Comparison of ENCODE assay signal across 9 mouse cellular contexts in the genomic region with DNA sequence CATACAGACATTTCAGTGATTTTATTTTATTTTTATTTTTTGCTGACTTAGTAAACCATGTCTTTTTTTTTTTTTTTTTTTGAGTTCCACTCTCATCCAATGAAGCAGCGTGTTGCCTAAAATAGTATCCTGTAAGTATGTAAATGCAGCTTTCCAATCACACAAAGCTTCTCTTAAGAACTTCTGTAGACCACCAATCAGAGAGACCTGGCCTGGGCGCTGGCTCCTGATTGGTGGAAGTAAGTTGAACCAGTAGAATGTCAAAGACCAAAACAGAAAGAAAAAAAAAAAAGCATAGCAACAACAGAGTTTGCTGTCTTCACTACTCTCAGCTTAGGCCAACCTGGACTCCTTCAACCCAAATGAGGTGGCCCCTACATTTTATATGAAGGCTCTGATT. TPM values are rescaled to one million over a fixed set of nuclear protein-coding genes. Genes with fewer than 3 reads are reported as not detected.
DNase-seq lines count a peak whose midpoint lies in the region; ATAC-seq lines count a peak whose summit lies in the region.
"Had no signal": no experiment of that assay in that cellular context is flagged by ENCODE, and none has a peak within 500 bp of the region (broad histone marks: within the 10 kb centered on the region; RNA-seq: fewer than 3 reads in every experiment).

No protein-coding gene starts in this region.

- peaks cover 20% of the 10 kb centered on the region for H3K4me1 ChIP-seq in heart, embryonic 10.5 days
- H3K4me1 ChIP-seq in embryonic facial prominence, embryonic 10.5 days, result peaks cover 13% of the 10 kb centered on the region
- H3K4me1 ChIP-seq in intestine, embryonic 14.5 days (replicated peaks; ENCODE audit: control insufficient read depth, insufficient read depth, low read length), result peaks cover 8% of the 10 kb centered on the region; the same call in 1 of the 2 replicates
- H3K4me1 ChIP-seq in midbrain, embryonic 11.5 days (ENCODE audit: control insufficient read depth, insufficient read depth, low read length), result peaks cover 7% of the 10 kb centered on the region; the same call in 1 of the 2 replicates

- H3K9ac ChIP-seq in intestine, embryonic 14.5 days (ENCODE audit: low read length), result no peak overlapping the region
- no peak overlapping the region for H3K9ac ChIP-seq in midbrain, embryonic 11.5 days (ENCODE audit: low read length)

- no peaks in the 10 kb centered on the region for H3K27me3 ChIP-seq in heart, embryonic 10.5 days (ENCODE audit: insufficient read depth, poor library complexity, severe bottlenecking)
- no peaks in the 10 kb centered on the region for H3K27me3 ChIP-seq in embryonic facial prominence, embryonic 10.5 days (replicated peaks; ENCODE audit: low read depth, poor library complexity, severe bottlenecking)
- no peaks in the 10 kb centered on the region for H3K27me3 ChIP-seq in intestine, embryonic 14.5 days (replicated peaks; ENCODE audit: control insufficient read depth, insufficient read depth, low read length)
- H3K27me3 ChIP-seq in midbrain, embryonic 11.5 days (ENCODE audit: control insufficient read depth, insufficient read depth, low read length), result no peaks in the 10 kb centered on the region
- H3K27me3 ChIP-seq: CH12.LX had no signal

- no peak for ATAC-seq in intestine, embryonic 14.5 days (replicated peaks; ENCODE audit: low FRiP score, low TSS enrichment, low read depth)
- ATAC-seq in midbrain, embryonic 11.5 days (ENCODE audit: low FRiP score), result peak; percentile 46; the same call in 1 of the 2 replicates

- peak overlapping the region; percentile 32 for H3K4me2 ChIP-seq in intestine, embryonic 14.5 days (ENCODE audit: low read length)
- peak overlapping the region; percentile 34 for H3K4me2 ChIP-seq in midbrain, embryonic 11.5 days

- intact Hi-C loops in gastrocnemius, postnatal 36 days (cut with DNase I), result no loop called here

- 39% methylated on average over 2 of the region's 2 CpGs for WGBS in heart, embryonic 10.5 days
- WGBS in embryonic facial prominence, embryonic 10.5 days, result 45% methylated on average over 2 of the region's 2 CpGs
- WGBS in intestine, embryonic 14.5 days, result 65% methylated on average over 2 of the region's 2 CpGs
- WGBS in midbrain, embryonic 11.5 days, result 48% methylated on average over 2 of the region's 2 CpGs

- H3K36me3 ChIP-seq in heart, embryonic 10.5 days, result no peaks in the 10 kb centered on the region
- H3K36me3 ChIP-seq in embryonic facial prominence, embryonic 10.5 days (replicated peaks), result no peaks in the 10 kb centered on the region
- no peaks in the 10 kb centered on the region for H3K36me3 ChIP-seq in intestine, embryonic 14.5 days (ENCODE audit: control insufficient read depth, insufficient read depth, low read length)
- H3K36me3 ChIP-seq in midbrain, embryonic 11.5 days (ENCODE audit: control insufficient read depth, insufficient read depth, low read length), result no peaks in the 10 kb centered on the region

- H3K27ac ChIP-seq in heart, embryonic 10.5 days, result peak overlapping the region; percentile 74
- H3K27ac ChIP-seq in embryonic facial prominence, embryonic 10.5 days (replicated peaks), result no peak overlapping the region
- H3K27ac ChIP-seq in intestine, embryonic 14.5 days (ENCODE audit: low read depth), result no peak overlapping the region
- no peak overlapping the region for H3K27ac ChIP-seq in midbrain, embryonic 11.5 days (ENCODE audit: low read depth, low read length)

- H3K4me3 ChIP-seq in heart, embryonic 10.5 days, result peak overlapping the region; percentile 45
- peak overlapping the region; percentile 38 for H3K4me3 ChIP-seq in embryonic facial prominence, embryonic 10.5 days
- H3K4me3 ChIP-seq in intestine, embryonic 14.5 days (ENCODE audit: low read depth, low read length), result no peak overlapping the region
- H3K4me3 ChIP-seq in midbrain, embryonic 11.5 days (ENCODE audit: low read depth, low read length), result no peak overlapping the region

- no peaks in the 10 kb centered on the region for H3K9me3 ChIP-seq in heart, embryonic 10.5 days
- H3K9me3 ChIP-seq in embryonic facial prominence, embryonic 10.5 days, result no peaks in the 10 kb centered on the region
- no peaks in the 10 kb centered on the region for H3K9me3 ChIP-seq in intestine, embryonic 14.5 days (ENCODE audit: control insufficient read depth, low read length)
- H3K9me3 ChIP-seq in midbrain, embryonic 11.5 days (ENCODE audit: control insufficient read depth, low read length), result no peaks in the 10 kb centered on the region

- no peak for DNase-seq in heart, embryonic 10.5 days (ENCODE audit: low spot score)
- no peak for DNase-seq in heart, adult 9 months (ENCODE audit: low spot score in 2 of 2)
- peak; percentile 27 for DNase-seq in embryonic facial prominence, embryonic 10.5 days (ENCODE audit: low spot score)
- DNase-seq in intestine, embryonic 14.5 days (ENCODE audit: low spot score), result no peak
- no peak for DNase-seq in midbrain, embryonic 11.5 days (ENCODE audit: low spot score, missing footprints)
- no peak for DNase-seq in gastrocnemius, postnatal 36 days
- DNase-seq in urinary bladder, postnatal 25 days (ENCODE audit: low spot score), result no peak
- no peak for DNase-seq in urinary bladder, adult 18-20 months (ENCODE audit: low spot score in 2 of 2)

RNA-seq across cellular contexts. Expression of gene Ankrd37, which starts 4.8 kb away (rescaled TPM):
- 12.3 and 19.8 TPM in 2 replicates for polyA plus RNA-seq in heart, embryonic 10.5 days (2016; fragmentation: Nextera tagmentation; extraction: Ambion mirVana)
- 17.9 and 18.7 TPM in 2 replicates for polyA plus RNA-seq in embryonic facial prominence, embryonic 10.5 days (2016; fragmentation: Nextera tagmentation; extraction: Ambion mirVana)
- 21.7 and 22.7 TPM in 2 replicates for polyA plus RNA-seq in intestine, embryonic 14.5 days (2014; fragmentation: Nextera tagmentation; extraction: Ambion mirVana)
- polyA plus RNA-seq in midbrain, embryonic 11.5 days (2014; fragmentation: Nextera tagmentation; extraction: Ambion mirVana), result 14.0 and 18.5 TPM in 2 replicates
- total RNA-seq in gastrocnemius, postnatal 36 days (2021), result 1 to 10 TPM; 1.9 to 2.0 TPM

RNA-seq across cellular contexts. Expression of gene Lrp2bp, which starts 11.2 kb away (rescaled TPM):
- 0.44 and 0.54 TPM in 2 replicates for polyA plus RNA-seq in heart, embryonic 10.5 days (2016; fragmentation: Nextera tagmentation; extraction: Ambion mirVana)
- 0.14 and 0.20 TPM in 2 replicates for polyA plus RNA-seq in embryonic facial prominence, embryonic 10.5 days (2016; fragmentation: Nextera tagmentation; extraction: Ambion mirVana)
- polyA plus RNA-seq in intestine, embryonic 14.5 days (2014; fragmentation: Nextera tagmentation; extraction: Ambion mirVana), result 0.16 and 0.18 TPM in 2 replicates
- 0.11 and 0.44 TPM in 2 replicates for polyA plus RNA-seq in midbrain, embryonic 11.5 days (2014; fragmentation: Nextera tagmentation; extraction: Ambion mirVana)
- total RNA-seq in gastrocnemius, postnatal 36 days (2021), result 1 to 10 TPM in 1 of 2 experiments, under 1 TPM in 1; 0.94 to 2.9 TPM
- total RNA-seq: CH12.LX had no signal

RNA-seq across cellular contexts. Expression of gene Ufsp2, which starts 35.0 kb away (rescaled TPM):
- 60.1 and 60.7 TPM in 2 replicates for polyA plus RNA-seq in heart, embryonic 10.5 days (2016; fragmentation: Nextera tagmentation; extraction: Ambion mirVana)
- 58.9 and 67.5 TPM in 2 replicates for polyA plus RNA-seq in embryonic facial prominence, embryonic 10.5 days (2016; fragmentation: Nextera tagmentation; extraction: Ambion mirVana)
- 77.6 and 78.3 TPM in 2 replicates for polyA plus RNA-seq in intestine, embryonic 14.5 days (2014; fragmentation: Nextera tagmentation; extraction: Ambion mirVana)
- polyA plus RNA-seq in midbrain, embryonic 11.5 days (2014; fragmentation: Nextera tagmentation; extraction: Ambion mirVana), result 52.6 and 55.0 TPM in 2 replicates
- total RNA-seq in gastrocnemius, postnatal 36 days (2021), result 10 to 100 TPM; 34.8 to 39.5 TPM

RNA-seq across cellular contexts. Expression of gene 1700029J07Rik, which starts 35.3 kb away (rescaled TPM):
- 2.5 and 2.7 TPM in 2 replicates for polyA plus RNA-seq in heart, embryonic 10.5 days (2016; fragmentation: Nextera tagmentation; extraction: Ambion mirVana)
- polyA plus RNA-seq in embryonic facial prominence, embryonic 10.5 days (2016; fragmentation: Nextera tagmentation; extraction: Ambion mirVana), result 3.7 and 3.8 TPM in 2 replicates
- 2.3 and 3.8 TPM in 2 replicates for polyA plus RNA-seq in intestine, embryonic 14.5 days (2014; fragmentation: Nextera tagmentation; extraction: Ambion mirVana)
- polyA plus RNA-seq in midbrain, embryonic 11.5 days (2014; fragmentation: Nextera tagmentation; extraction: Ambion mirVana), result 2.8 and 3.4 TPM in 2 replicates
- total RNA-seq in gastrocnemius, postnatal 36 days (2021), result under 1 TPM; 0.27 to 0.31 TPM

Comparison
In these comparisons a context has a peak if more than half of its experiments do, and no peak if none do; other contexts are left out.
1. H3K4me3 ChIP-seq: peak in heart, embryonic 10.5 days (single experiment) and embryonic facial prominence, embryonic 10.5 days (single experiment); none in intestine, embryonic 14.5 days (single experiment) and midbrain, embryonic 11.5 days (single experiment).